15 mouse cellular contexts compared by ENCODE assay signal in genomic region chr7:55189496-55189895, GRCm38 (mm10).
DNase-seq lines count a peak whose midpoint lies in the region; ATAC-seq lines count a peak whose summit lies in the region.
"Had no signal": no experiment of that assay in that cellular context is flagged by ENCODE, and none has a peak within 500 bp of the region (broad histone marks: within the 10 kb centered on the region; RNA-seq: fewer than 3 reads in every experiment).

No protein-coding gene starts in this region.

- no peaks in the 10 kb centered on the region for H3K27me3 ChIP-seq in heart, embryonic 11.5 days (ENCODE audit: control insufficient read depth, insufficient read depth, low read length)
- H3K27me3 ChIP-seq: limb, embryonic 15.5 days; neural tube, embryonic 12.5 days had no signal

- no peaks in the 10 kb centered on the region for H3K36me3 ChIP-seq in heart, embryonic 11.5 days (ENCODE audit: control insufficient read depth, insufficient read depth, low read length)
- H3K36me3 ChIP-seq: limb, embryonic 15.5 days; neural tube, embryonic 12.5 days had no signal

- DNase-seq in cerebellum, postnatal 14 days: peak; percentile 17 to 18
- DNase-seq in cerebellum, postnatal 25 days: no peak
- peak; percentile 83 for DNase-seq in brain, adult 2 months (ENCODE audit: low read depth, low spot score)
- DNase-seq in layer of hippocampus, adult 8-10 months (ENCODE audit: low spot score in 2 of 2): peak; percentile 60 to 65
- peak; percentile 10 to 38 for DNase-seq in left cerebral cortex, postnatal 36 days (ENCODE audit: low spot score in 2 of 2)
- DNase-seq in thymus, postnatal 10 days (ENCODE audit: low spot score in 2 of 2): no peak
- no peak for DNase-seq in lung, postnatal 36 days
- DNase-seq: cerebellum, adult 9-10 months; gastrocnemius, postnatal 14 days; kidney, postnatal 25 days; lung, embryonic 14.5 days had no signal

- H3K9ac ChIP-seq in heart, embryonic 11.5 days (ENCODE audit: low read depth, low read length): no peak overlapping the region
- H3K9ac ChIP-seq: limb, embryonic 15.5 days; lung, embryonic 14.5 days; neural tube, embryonic 12.5 days had no signal

- no peak overlapping the region for H3K27ac ChIP-seq in heart, embryonic 11.5 days (ENCODE audit: low read depth, low read length)
- H3K27ac ChIP-seq: limb, embryonic 15.5 days; neural tube, embryonic 12.5 days; stomach, postnatal 0 days had no signal

- intact Hi-C loops in left cerebral cortex, postnatal 36 days (cut with DNase I): no loop called here

- no peak overlapping the region for H3K4me2 ChIP-seq in heart, embryonic 11.5 days
- H3K4me2 ChIP-seq: limb, embryonic 15.5 days; lung, embryonic 14.5 days; neural tube, embryonic 12.5 days had no signal

- no peaks in the 10 kb centered on the region for H3K9me3 ChIP-seq in heart, embryonic 11.5 days (replicated peaks; ENCODE audit: control insufficient read depth, low read length)
- H3K9me3 ChIP-seq: limb, embryonic 15.5 days; neural tube, embryonic 12.5 days had no signal

- no peak for ATAC-seq in heart, embryonic 11.5 days (replicated peaks; ENCODE audit: insufficient number of reproducible peaks, low FRiP score, low TSS enrichment)

- H3K4me3 ChIP-seq in heart, embryonic 11.5 days (ENCODE audit: low read depth, low read length): no peak overlapping the region
- H3K4me3 ChIP-seq: limb, embryonic 15.5 days; neural tube, embryonic 12.5 days had no signal

- WGBS in heart, embryonic 11.5 days (ENCODE audit: insufficient replicate concordance): 72% methylated on average over 2 of the region's 2 CpGs

- H3K4me1 ChIP-seq in heart, embryonic 11.5 days (ENCODE audit: control insufficient read depth, insufficient read depth, low read length): no peaks in the 10 kb centered on the region
- H3K4me1 ChIP-seq: limb, embryonic 15.5 days; neural tube, embryonic 12.5 days had no signal

Comparison
In these comparisons a context has a peak if more than half of its experiments do, and no peak if none do; other contexts are left out.
1. DNase-seq: peak in cerebellum, postnatal 14 days (2 of 2), brain, adult 2 months (single experiment), layer of hippocampus, adult 8-10 months (2 of 2) and left cerebral cortex, postnatal 36 days (2 of 2); none in cerebellum, postnatal 25 days (0 of 2), thymus, postnatal 10 days (0 of 2) and lung, postnatal 36 days (single experiment).